Mouse (Mus musculus): ENCODE measurements at regions not wholly inside any gene's neighbourhood (a gene's known extent, or its start where the extent isn't known, plus 50 kb on each side); places are given as distances from the start of the nearest gene placed in this dataset.

GRCm38 (mm10) chr15:88472351-88473100, 127.6 kb upstream of the Zdhhc25 start:
- TF ChIP-seq MXI1 (IDR thresholded peaks at IDR 0.05; ENCODE audit: low read depth, low read length) (no peak), POLR2A (IDR thresholded peaks at IDR 0.05; ENCODE audit: control insufficient read depth in 1 of 2, insufficient read depth in 1 of 2, low read depth in 1 of 2, low read length in 2 of 2, poor library complexity in 1 of 2) (no peak), CTCF (IDR thresholded peaks at IDR 0.05 in 2 of 3, conservative IDR thresholded peaks at IDR 0.05 in 1 of 3; ENCODE audit: control insufficient read depth in 1 of 3, insufficient read depth in 1 of 3, low read depth in 2 of 3, low read length in 3 of 3, poor library complexity in 1 of 3, severe bottlenecking in 1 of 3) (no peak), MAZ (IDR thresholded peaks at IDR 0.05; ENCODE audit: low read depth, low read length) (no peak), JUND (IDR thresholded peaks at IDR 0.05; ENCODE audit: low read depth, low read length) (no peak), GABPA (IDR thresholded peaks at IDR 0.05; ENCODE audit: low read depth, low read length) (no peak), MAFK (IDR thresholded peaks at IDR 0.05; ENCODE audit: borderline replicate concordance, low read depth, low read length) (no peak), ETS1 (IDR thresholded peaks at IDR 0.05; ENCODE audit: low read depth, low read length) (no peak), RCOR1 (IDR thresholded peaks at IDR 0.05; ENCODE audit: low read depth, low read length) (no peak), EP300 (IDR thresholded peaks at IDR 0.05; ENCODE audit: low read depth in 1 of 2, low read length in 2 of 2) (no peak), KAT2A (conservative IDR thresholded peaks at IDR 0.05; ENCODE audit: low read depth, low read length) (no peak)
